Mouse (Mus musculus) spleen, adult 18-20 months (tissue): Measurements from ENCODE around the gene Atp4a.
A peak's percentile ranks its signal among the peaks of the same experiment; 100 is the strongest.
"Not testable (repeated sequence)": the region's sequence is repeated elsewhere in the genome, so short reads cannot be mapped to it uniquely, and the experiment has no call there.

Experiments
- DNase-seq, 2 experiments: peaks; one replicate each; pipeline ENCODE4 v3.0.0; 2022; ENCODE audit warnings: mixed read lengths in 2 of 2

Gene Atp4a

GRCm38 (mm10) chr7:30730064-30730722 lies 18.2 kb downstream of the Atp4a start:
- DNase-seq: not testable (repeated sequence)

GRCm38 (mm10) chr7:30736211-30736610 lies 24.2 kb downstream of the Atp4a start:
- no peak for DNase-seq

GRCm38 (mm10) chr7:30742570-30742969 lies 30.6 kb downstream of the Atp4a start:
- peak; percentile 12 to 19 for DNase-seq

DNA sequence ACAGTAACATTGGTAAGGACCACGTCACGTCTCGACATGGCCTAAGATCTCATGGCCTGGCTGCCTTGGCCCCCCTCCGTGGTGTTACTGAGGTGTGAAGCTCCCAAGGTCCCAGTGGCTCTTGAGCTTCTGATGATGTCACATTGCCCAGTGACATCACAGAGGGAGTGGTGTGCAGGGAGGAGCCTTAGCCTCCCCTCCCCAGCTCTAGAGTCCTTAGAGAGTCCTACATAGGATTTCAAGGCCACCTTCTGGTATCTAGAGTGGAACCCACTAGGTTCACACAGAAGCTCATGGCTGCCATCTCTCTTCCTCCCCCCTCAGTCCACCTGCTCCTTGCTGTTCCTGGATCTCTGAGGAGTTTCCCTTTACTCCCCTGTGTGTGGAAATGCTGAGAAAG lies 31.6 kb downstream of the Atp4a start, which contains the start of gene Gapdhs:
Gene Gapdhs, minus strand, starts transcription at position 65 of the 400 bp plus-strand sequence.
- not testable (repeated sequence) for DNase-seq

DNA sequence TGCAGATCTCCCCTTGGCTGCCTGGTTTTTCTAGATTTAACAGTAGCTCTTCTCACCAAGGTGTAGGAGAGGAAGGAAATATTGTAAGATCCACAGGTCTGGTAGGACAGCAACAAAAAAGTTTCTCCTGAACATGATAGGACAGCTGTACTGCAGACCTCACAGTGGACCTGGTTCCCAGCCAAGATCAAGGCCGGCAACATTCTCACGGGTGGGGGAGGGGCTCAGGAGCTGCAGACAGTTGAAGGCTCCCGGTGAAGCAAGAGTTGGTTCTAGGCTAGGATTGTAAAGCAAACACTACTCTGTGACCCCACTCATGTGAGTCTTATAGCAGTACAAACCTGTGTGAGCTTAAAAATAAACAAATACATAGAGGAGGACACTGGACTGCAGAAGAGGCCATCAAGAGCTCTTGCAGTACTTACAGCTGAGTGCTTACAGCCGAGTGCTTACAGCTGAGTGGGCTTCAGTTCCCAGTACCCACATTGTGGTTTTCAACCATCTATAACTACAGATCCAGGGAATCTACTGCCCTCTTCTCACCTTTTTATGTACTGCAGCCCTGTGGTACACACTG lies 32.1 kb downstream of the Atp4a start:
- DNase-seq: no peak

DNA sequence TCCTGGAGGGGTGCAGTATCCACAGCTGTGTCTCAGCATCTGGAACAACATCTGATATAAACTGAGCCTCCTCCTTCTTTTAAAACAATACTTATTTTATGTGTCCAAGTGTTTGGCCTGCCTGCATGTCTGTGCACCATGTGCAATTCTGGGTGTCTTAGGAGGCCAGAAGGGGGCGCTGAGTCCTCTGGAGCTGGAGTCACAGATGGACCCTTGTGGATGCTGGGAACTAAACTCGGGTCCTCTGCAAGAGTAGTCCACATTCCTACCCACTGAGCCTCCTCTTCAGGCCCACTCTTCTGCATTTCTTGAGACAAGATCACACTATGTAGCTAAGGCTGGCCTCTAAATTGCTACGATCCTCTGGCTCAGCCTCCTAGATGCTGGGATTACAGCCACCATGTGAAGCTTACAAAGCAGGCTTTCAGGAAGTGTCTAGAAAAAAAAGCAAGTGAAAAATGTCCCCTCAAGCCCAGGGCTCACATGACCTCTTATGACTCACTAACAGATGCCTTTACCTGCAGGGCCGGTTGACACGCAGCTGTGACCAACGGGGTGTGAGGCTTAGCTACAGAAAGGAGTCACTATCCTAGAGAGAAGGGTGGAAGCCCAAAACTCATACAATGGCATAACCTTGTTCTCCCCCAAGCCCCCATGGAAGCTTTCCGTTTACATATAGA lies 35.7 kb downstream of the Atp4a start:
- DNase-seq: no peak

DNA sequence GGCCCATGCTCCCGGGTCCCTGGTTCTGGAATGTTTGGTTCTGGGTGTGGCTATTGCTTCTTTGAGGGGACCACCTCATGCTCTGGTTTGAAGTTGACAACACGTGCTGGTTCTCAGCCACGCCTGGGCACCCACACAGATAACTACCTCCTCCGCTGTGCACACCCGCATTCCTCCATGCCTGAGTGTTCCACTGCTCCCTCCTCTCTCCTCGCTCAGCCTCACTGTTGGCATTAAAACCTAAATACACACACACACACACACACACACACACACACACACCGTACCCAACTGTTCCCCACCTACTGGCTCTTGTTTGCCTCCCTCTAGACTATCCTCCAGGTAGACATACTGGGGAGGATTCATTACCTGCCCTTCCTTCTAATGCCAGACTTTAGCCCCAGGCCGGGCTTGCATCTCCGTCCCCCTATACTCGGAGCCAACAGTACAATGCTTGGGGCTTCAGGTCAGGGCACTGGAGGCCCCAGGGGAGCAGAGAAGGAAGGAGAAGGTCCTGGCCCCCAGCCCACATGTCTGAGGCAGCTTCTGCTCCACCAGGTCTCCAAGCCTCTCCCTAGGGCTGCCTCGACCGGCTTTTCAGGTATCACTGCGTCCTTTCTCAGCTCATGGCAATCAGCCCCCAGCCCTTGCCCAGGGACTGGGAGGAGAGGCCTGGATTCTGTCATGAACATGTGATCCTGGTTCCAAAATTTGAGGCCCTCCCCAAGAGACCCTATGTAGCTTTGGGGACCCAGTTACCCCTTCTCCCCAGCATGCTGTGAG lies 38.0 kb downstream of the Atp4a start:
- no peak for DNase-seq

GRCm38 (mm10) chr7:30751086-30751669 lies 39.2 kb downstream of the Atp4a start, which contains the start of gene Sbsn:
TSS of gene Sbsn (plus strand) at chr7:30751471.
- no peak for DNase-seq

DNA sequence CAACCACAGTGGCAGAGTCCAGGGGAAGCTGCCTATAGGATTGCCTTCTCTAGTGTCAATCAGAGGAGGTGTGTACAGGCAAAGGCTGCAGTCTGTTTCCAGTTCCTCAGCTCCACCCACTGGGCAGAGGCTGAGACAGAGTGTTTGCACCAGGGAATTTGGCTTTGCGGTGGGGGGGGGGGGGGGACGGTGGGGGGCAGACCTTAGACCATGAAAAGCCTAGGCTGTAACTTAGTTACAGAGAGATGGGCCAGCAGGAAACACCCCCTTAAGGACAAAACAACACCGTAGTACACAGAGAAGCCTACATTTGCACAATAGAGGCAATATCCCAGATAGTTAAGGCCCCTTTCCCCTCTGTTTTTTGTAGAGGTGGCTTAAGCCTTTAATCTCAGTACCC lies 45.0 kb downstream of the Atp4a start:
- DNase-seq: no peak

GRCm38 (mm10) chr7:30758853-30759252 lies 46.8 kb downstream of the Atp4a start:
- DNase-seq: peak in 1 of 2 experiments; percentile 37

GRCm38 (mm10) chr7:30761769-30762352 lies 49.9 kb downstream of the Atp4a start:
- no peak for DNase-seq

DNA sequence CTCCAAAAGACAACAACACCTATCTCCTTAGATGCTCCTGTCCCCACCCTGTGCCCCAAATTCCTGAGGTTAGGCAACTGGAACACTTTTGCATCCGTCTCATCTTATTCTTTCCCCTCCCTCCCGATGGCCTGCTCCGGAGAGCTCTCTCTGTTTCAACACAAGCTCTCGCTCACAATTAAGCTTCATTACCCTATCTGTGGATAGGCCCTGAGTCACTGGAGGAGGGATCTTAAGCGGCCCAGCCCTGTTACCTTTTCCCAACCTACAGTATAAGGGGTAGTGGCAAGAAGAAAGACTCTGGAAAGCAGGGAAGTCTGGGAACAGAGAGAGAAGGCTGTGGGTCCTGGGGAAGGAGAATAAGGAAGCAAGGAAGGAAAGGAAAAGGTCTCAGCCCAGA lies 51.4 kb downstream of the Atp4a start, which contains the start of gene Dmkn:
Gene Dmkn, plus strand, starts transcription at position 301 of the 400 bp plus-strand sequence.
- no peak for DNase-seq

GRCm38 (mm10) chr7:30765173-30765572 lies 53.2 kb downstream of the Atp4a start:
- DNase-seq: no peak

DNA sequence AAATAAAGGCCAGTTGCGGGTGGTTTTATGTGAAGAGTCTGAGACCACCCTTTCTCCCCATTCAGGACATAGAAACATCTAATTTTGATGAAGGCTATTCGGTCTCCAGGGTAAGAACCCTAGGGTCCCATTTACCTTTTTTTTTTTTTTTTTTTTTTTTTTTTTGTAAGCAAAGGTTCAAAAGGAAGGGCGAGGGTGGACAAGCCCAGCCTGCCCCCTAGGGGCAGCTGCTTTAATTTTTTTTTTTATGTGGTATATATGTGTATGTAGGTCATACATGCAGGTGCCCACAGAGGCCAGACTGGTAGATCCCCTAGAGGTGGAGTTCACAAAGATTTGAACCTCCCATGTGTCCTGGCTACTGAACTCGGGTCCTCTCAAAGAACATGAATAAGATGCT lies 54.4 kb downstream of the Atp4a start:
- DNase-seq: no peak

GRCm38 (mm10) chr7:30769236-30769635 lies 57.2 kb downstream of the Atp4a start:
- DNase-seq: peak in 1 of 2 experiments; percentile 16
